Mouse (Mus musculus): ENCODE results near the gene Gm10912.
"Not testable (repeated sequence)": the region's sequence is repeated elsewhere in the genome, so short reads cannot be mapped to it uniquely, and the experiment has no call there.

The Gm10912 gene

GRCm38 (mm10) chr2:104113563-104113962 lies 47.9 kb downstream of the Gm10912 start:
- intact Hi-C loops (cut with DNase I) = not testable (repeated sequence)

- intact Hi-C loops (cut with DNase I) = no loop called here
These were observed 49.3 kb downstream of the Gm10912 start for GRCm38 (mm10) chr2:104114898-104115297.
